Mouse (Mus musculus): ENCODE measurements at regions not wholly inside any gene's neighbourhood (a gene's known extent, or its start where the extent isn't known, plus 50 kb on each side); places are given as distances from the start of the nearest gene placed in this dataset.

DNA sequence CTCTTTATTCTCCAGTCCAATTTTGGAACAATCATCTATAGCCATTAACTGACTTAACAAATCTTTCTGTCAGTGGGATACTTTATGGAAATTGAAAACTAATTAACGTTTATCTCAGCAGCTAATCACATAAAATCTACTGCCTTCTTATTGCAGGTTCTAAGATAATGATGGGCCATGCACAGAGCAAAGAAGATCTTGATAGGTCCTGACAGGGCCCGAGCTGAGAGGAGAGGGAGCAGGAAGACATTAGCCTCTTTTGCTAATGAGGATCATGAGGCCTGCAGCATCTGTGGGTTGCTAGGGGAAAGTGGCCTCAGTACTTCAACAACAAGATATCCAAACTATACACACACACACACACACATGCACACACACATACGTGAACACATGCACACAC is 318.4 kb downstream of the Lmx1a start:
- H3K27ac ChIP-seq (ENCODE audit: control insufficient read depth, insufficient read depth, low read depth, low read length) = no peak overlapping the region
- H3K27me3 ChIP-seq (ENCODE audit: control insufficient read depth, insufficient read depth, low read length) = no peaks in the 10 kb centered on the region
- no peak overlapping the region for H3K4me3 ChIP-seq (ENCODE audit: control insufficient read depth, low read depth, low read length)
- no peaks in the 10 kb centered on the region for H3K4me1 ChIP-seq (ENCODE audit: control insufficient read depth, insufficient read depth, low read length)
- no peaks in the 10 kb centered on the region for H3K36me3 ChIP-seq (ENCODE audit: control insufficient read depth, insufficient read depth, low read length)
- TF ChIP-seq POLR2A (IDR thresholded peaks at IDR 0.05; ENCODE audit: control insufficient read depth, low read depth, low read length) = no peak

DNA sequence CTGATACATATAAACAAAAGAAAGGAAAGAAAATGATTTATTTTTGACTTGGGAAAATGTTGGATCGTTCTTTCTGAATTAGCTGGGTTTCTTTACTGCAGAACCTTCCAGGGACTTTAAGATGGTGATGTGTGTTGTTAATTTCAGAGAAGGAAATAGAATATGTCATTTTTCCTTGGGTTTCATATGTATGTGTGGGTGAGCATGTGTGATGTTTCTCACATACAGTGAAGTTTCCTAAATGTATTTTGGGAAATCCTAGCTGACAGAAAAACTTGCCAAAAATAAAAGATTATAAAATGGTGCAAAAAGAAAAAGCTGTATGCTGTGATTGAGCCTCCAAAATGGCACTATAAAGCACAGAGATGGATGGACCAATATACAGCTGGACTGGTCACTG is 319.2 kb downstream of the Lmx1a start:
- TF ChIP-seq CTCF (IDR thresholded peaks at IDR 0.05; ENCODE audit: control insufficient read depth, insufficient read depth, insufficient replicate concordance, low read depth, low read length) (no peak), POLR2A (IDR thresholded peaks at IDR 0.05; ENCODE audit: control insufficient read depth, low read depth, low read length) (no peak)

DNA sequence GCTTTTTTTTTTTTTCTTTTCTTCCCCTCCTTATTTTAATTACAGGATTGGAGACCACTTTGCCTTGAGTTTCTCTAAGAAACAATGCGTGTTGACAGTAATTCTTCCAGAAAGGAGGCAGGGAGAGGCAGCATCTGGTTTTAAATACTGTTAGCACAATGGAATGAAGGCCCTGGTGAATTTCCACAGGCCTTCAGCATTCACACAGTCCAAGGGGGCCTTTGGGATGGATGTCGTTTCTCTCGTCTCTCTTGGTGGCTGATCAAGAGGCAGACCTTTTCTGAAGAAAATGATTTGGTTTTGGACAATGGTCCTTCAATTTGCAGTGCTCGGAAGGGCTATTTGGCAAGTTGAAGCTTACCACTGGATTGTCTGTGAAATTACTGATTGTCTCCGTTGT is 321.4 kb downstream of the Lmx1a start:
- Histone ChIP-seq H3K27me3 (ENCODE audit: control insufficient read depth, insufficient read depth, low read length) (no peaks in the 10 kb centered on the region), H3K36me3 (ENCODE audit: control insufficient read depth, insufficient read depth, low read length) (no peaks in the 10 kb centered on the region), H3K4me3 (ENCODE audit: control insufficient read depth, low read depth, low read length) (no peak overlapping the region), H3K27ac (ENCODE audit: control insufficient read depth, insufficient read depth, low read depth, low read length) (no peak overlapping the region), H3K4me1 (ENCODE audit: control insufficient read depth, insufficient read depth, low read length) (no peaks in the 10 kb centered on the region)
- TF ChIP-seq CTCF (IDR thresholded peaks at IDR 0.05; ENCODE audit: control insufficient read depth, insufficient read depth, insufficient replicate concordance, low read depth, low read length) (no peak), POLR2A (IDR thresholded peaks at IDR 0.05; ENCODE audit: control insufficient read depth, low read depth, low read length) (no peak)

More for the DNA sequence above, 319.2 kb downstream of the Lmx1a start:
- Histone ChIP-seq H3K27ac (ENCODE audit: control insufficient read depth, insufficient read depth, low read depth, low read length) (no peak overlapping the region), H3K27me3 (ENCODE audit: control insufficient read depth, insufficient read depth, low read length) (no peaks in the 10 kb centered on the region), H3K4me3 (ENCODE audit: control insufficient read depth, low read depth, low read length) (no peak overlapping the region), H3K4me1 (ENCODE audit: control insufficient read depth, insufficient read depth, low read length) (no peaks in the 10 kb centered on the region), H3K36me3 (ENCODE audit: control insufficient read depth, insufficient read depth, low read length) (no peaks in the 10 kb centered on the region)

DNA sequence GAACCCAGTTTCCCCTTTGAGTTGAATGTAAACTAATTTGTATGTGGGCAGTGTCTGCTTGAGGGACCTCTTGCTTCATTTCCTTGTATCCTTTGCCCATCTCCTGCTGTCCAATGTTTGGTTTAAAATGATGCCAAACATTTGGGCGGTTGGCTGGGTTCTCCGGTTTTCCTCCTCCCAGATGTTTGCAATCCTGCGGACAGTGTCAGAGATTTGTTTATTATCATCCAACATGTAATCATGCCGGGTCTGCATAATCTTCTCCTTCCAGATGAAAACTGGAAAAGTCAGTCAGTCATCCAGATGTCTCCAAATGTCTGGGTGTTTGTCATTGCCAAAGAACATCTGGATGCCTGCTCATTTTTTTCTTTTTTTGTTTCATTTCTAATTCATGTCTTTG is 323.0 kb downstream of the Lmx1a start:
- H3K4me1 ChIP-seq (ENCODE audit: control insufficient read depth, insufficient read depth, low read length) = no peaks in the 10 kb centered on the region
- no peaks in the 10 kb centered on the region for H3K27me3 ChIP-seq (ENCODE audit: control insufficient read depth, insufficient read depth, low read length)
- no peak for TF ChIP-seq POLR2A (IDR thresholded peaks at IDR 0.05; ENCODE audit: control insufficient read depth, low read depth, low read length)
- TF ChIP-seq CTCF (IDR thresholded peaks at IDR 0.05; ENCODE audit: control insufficient read depth, insufficient read depth, insufficient replicate concordance, low read depth, low read length) = no peak
- no peaks in the 10 kb centered on the region for H3K36me3 ChIP-seq (ENCODE audit: control insufficient read depth, insufficient read depth, low read length)
- no peak overlapping the region for H3K4me3 ChIP-seq (ENCODE audit: control insufficient read depth, low read depth, low read length)
- no peak overlapping the region for H3K27ac ChIP-seq (ENCODE audit: control insufficient read depth, insufficient read depth, low read depth, low read length)

DNA sequence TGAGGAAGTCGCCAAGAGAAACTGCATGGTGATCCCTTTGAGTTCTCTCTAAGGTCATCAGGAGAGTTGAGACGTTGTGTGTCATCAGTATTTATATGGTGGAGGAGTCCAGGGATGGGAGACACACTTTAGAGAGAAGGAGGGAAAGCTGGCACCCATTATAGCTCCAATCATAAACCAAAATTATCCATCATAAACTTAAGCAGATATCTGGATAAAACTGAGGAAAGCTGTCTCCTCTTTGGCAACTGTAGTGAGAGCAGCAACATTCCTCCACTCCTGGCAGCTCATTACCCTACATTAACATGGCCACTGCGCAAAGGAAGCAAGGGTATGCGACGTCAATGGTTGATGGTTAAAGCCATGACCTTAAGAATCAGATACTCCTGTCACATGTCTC is 323.6 kb downstream of the Lmx1a start:
- no peaks in the 10 kb centered on the region for H3K4me1 ChIP-seq (ENCODE audit: control insufficient read depth, insufficient read depth, low read length)
- no peaks in the 10 kb centered on the region for H3K27me3 ChIP-seq (ENCODE audit: control insufficient read depth, insufficient read depth, low read length)
- H3K4me3 ChIP-seq (ENCODE audit: control insufficient read depth, low read depth, low read length) = no peak overlapping the region
- TF ChIP-seq CTCF (IDR thresholded peaks at IDR 0.05; ENCODE audit: control insufficient read depth, insufficient read depth, insufficient replicate concordance, low read depth, low read length) (no peak), POLR2A (IDR thresholded peaks at IDR 0.05; ENCODE audit: control insufficient read depth, low read depth, low read length) (no peak)
- no peak overlapping the region for H3K27ac ChIP-seq (ENCODE audit: control insufficient read depth, insufficient read depth, low read depth, low read length)
- no peaks in the 10 kb centered on the region for H3K36me3 ChIP-seq (ENCODE audit: control insufficient read depth, insufficient read depth, low read length)

DNA sequence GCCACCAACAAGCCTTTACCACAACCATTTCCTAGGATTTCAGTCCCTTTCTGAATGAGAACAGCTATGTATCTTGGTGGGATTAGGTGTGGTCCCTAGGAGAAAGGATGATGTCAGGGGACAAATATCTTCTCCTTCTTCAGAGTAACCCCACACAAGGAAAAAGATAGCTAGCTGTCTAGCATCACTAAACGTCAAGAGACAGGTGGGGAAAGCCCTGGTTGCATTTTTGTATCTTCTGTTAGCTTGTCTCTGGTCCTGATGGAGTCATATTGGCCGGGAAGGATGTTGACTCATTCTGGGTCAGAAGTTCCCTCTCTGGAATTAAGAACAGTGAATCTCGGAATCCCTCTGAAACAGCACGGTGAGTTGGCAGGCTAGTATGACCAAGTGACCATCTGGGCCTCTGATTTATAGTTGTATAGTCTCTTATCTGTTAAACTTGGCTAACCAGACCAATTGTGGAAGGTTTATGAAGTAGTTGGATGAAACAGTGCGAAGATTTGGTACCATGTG is 327.4 kb downstream of the Lmx1a start:
- TF ChIP-seq POLR2A (IDR thresholded peaks at IDR 0.05; ENCODE audit: control insufficient read depth, low read depth, low read length) (no peak), CTCF (IDR thresholded peaks at IDR 0.05; ENCODE audit: control insufficient read depth, insufficient read depth, insufficient replicate concordance, low read depth, low read length) (no peak)
- no peaks in the 10 kb centered on the region for H3K4me1 ChIP-seq (ENCODE audit: control insufficient read depth, insufficient read depth, low read length)

DNA sequence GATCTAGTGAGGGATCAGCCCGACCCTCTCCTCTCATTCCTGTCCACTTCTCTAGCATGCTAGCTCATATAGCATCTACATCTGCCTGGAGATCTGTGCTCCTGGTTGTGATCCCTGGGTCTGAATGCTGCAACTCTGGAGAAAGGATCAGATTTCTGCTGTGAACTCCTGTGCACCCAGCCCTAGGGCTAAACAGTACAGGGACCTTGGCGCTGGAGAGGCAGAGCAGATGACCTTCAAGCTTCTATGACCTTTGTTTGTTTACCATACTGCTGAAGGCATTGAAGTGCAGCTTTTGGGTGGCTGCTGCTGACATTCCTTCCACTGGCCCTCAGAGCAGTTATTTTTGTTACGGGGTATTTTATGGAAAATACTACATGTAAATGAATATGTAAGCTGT is 337.4 kb downstream of the Lmx1a start:
- no peak for TF ChIP-seq CTCF (IDR thresholded peaks at IDR 0.05; ENCODE audit: control insufficient read depth, insufficient read depth, insufficient replicate concordance, low read depth, low read length)
- no peak for TF ChIP-seq POLR2A (IDR thresholded peaks at IDR 0.05; ENCODE audit: control insufficient read depth, low read depth, low read length)
- no peak overlapping the region for H3K27ac ChIP-seq (ENCODE audit: control insufficient read depth, insufficient read depth, low read depth, low read length)
- H3K4me1 ChIP-seq (ENCODE audit: control insufficient read depth, insufficient read depth, low read length) = no peaks in the 10 kb centered on the region
- no peaks in the 10 kb centered on the region for H3K36me3 ChIP-seq (ENCODE audit: control insufficient read depth, insufficient read depth, low read length)
- H3K4me3 ChIP-seq (ENCODE audit: control insufficient read depth, low read depth, low read length) = no peak overlapping the region
- no peaks in the 10 kb centered on the region for H3K27me3 ChIP-seq (ENCODE audit: control insufficient read depth, insufficient read depth, low read length)

More for the DNA sequence above, 327.4 kb downstream of the Lmx1a start:
- Histone ChIP-seq H3K27ac (ENCODE audit: control insufficient read depth, insufficient read depth, low read depth, low read length) (no peak overlapping the region), H3K4me3 (ENCODE audit: control insufficient read depth, low read depth, low read length) (no peak overlapping the region), H3K27me3 (ENCODE audit: control insufficient read depth, insufficient read depth, low read length) (no peaks in the 10 kb centered on the region), H3K36me3 (ENCODE audit: control insufficient read depth, insufficient read depth, low read length) (no peaks in the 10 kb centered on the region)

DNA sequence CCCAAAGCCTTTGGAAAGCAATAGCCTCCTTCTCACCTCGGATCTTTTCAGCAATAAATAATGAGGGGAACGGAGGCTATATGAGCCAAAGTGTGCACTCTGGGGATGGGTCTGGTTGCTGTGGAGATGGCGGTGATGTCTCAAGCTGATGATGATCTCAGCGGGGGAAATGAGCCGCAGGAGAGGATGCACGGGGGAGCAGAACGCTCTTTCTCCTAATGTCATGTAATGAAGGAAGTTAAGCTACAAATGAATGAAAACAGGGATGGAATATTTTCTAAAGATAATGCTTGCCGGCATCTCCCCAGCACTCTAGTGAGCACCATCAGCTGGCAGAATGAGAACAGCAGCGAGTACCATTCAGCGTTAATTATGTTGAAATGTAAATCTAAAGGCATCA is 355.7 kb downstream of the Lmx1a start:
- no peaks in the 10 kb centered on the region for H3K36me3 ChIP-seq (ENCODE audit: control insufficient read depth, insufficient read depth, low read length)
- TF ChIP-seq POLR2A (IDR thresholded peaks at IDR 0.05; ENCODE audit: control insufficient read depth, low read depth, low read length) (no peak), CTCF (IDR thresholded peaks at IDR 0.05; ENCODE audit: control insufficient read depth, insufficient read depth, insufficient replicate concordance, low read depth, low read length) (no peak)

More for the DNA sequence above, 355.7 kb downstream of the Lmx1a start:
- no peak overlapping the region for H3K27ac ChIP-seq (ENCODE audit: control insufficient read depth, insufficient read depth, low read depth, low read length)
- no peaks in the 10 kb centered on the region for H3K27me3 ChIP-seq (ENCODE audit: control insufficient read depth, insufficient read depth, low read length)
- H3K4me3 ChIP-seq (ENCODE audit: control insufficient read depth, low read depth, low read length) = no peak overlapping the region
- no peaks in the 10 kb centered on the region for H3K4me1 ChIP-seq (ENCODE audit: control insufficient read depth, insufficient read depth, low read length)
